In the genomic region with DNA sequence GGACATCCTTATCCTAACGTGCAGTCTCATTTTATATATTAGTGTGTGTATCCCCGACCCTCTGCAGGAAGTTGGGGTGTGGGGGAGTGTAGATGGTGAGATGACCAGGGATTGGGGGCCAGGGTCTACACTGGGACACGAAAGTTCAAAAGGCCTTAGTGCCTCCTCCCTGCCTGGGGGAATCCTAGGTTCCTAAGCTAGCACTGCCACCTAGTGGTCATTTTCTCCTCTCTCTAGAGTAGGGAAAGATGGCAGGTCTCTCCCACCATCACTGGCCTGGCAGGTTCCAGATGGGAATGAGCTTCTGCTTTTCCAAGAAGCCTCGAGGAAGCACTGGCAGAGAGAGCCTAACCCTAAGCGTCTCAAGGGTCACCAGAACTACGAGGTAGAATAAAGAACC, we compare ENCODE assay signal across 9 mouse cellular contexts. TPM values are rescaled to one million over a fixed set of nuclear protein-coding genes. Genes with fewer than 3 reads are reported as not detected.
DNase-seq lines count a peak whose midpoint lies in the region; ATAC-seq lines count a peak whose summit lies in the region.
"Had no signal": no experiment of that assay in that cellular context is flagged by ENCODE, and none has a peak within 500 bp of the region (broad histone marks: within the 10 kb centered on the region; RNA-seq: fewer than 3 reads in every experiment).

No protein-coding gene starts in this region.

- H3K4me2 ChIP-seq in forebrain, embryonic 13.5 days: 0 out of 2 replicates have a peak overlapping the region, but pooled peaks have one; percentile 18
- no peak overlapping the region for H3K4me2 ChIP-seq in hindbrain, embryonic 16.5 days (ENCODE audit: low read length)
- no peak overlapping the region for H3K4me2 ChIP-seq in midbrain, embryonic 11.5 days
- H3K4me2 ChIP-seq in stomach, embryonic 15.5 days: no peak overlapping the region

- peak; percentile 87 for ATAC-seq in forebrain, embryonic 13.5 days
- peak; percentile 77 for ATAC-seq in hindbrain, embryonic 16.5 days
- ATAC-seq in midbrain, embryonic 11.5 days (ENCODE audit: low FRiP score): peak; percentile 82
- ATAC-seq in stomach, embryonic 15.5 days (ENCODE audit: insufficient read depth, low FRiP score, low read depth): peak; percentile 66; the same call in 1 of the 2 replicates

- intact Hi-C loops in left cerebral cortex, postnatal 10 days (cut with DNase I): no loop called here

- no peak overlapping the region for H3K27ac ChIP-seq in forebrain, embryonic 13.5 days
- H3K27ac ChIP-seq in hindbrain, embryonic 16.5 days (ENCODE audit: low read depth, low read length): no peak overlapping the region
- no peak overlapping the region for H3K27ac ChIP-seq in midbrain, embryonic 11.5 days (ENCODE audit: low read depth, low read length)
- no peak overlapping the region for H3K27ac ChIP-seq in stomach, embryonic 15.5 days

- H3K4me1 ChIP-seq in forebrain, embryonic 13.5 days: peaks cover 8% of the 10 kb centered on the region
- no peaks in the 10 kb centered on the region for H3K4me1 ChIP-seq in hindbrain, embryonic 16.5 days (ENCODE audit: control insufficient read depth, insufficient read depth, low read depth, low read length)
- no peaks in the 10 kb centered on the region for H3K4me1 ChIP-seq in midbrain, embryonic 11.5 days (ENCODE audit: control insufficient read depth, insufficient read depth, low read length)
- H3K4me1 ChIP-seq in stomach, embryonic 15.5 days: no peaks in the 10 kb centered on the region

- no peak overlapping the region for H3K4me3 ChIP-seq in forebrain, embryonic 13.5 days
- H3K4me3 ChIP-seq in hindbrain, embryonic 16.5 days (ENCODE audit: low read length): no peak overlapping the region
- no peak overlapping the region for H3K4me3 ChIP-seq in midbrain, embryonic 11.5 days (ENCODE audit: low read depth, low read length)
- no peak overlapping the region for H3K4me3 ChIP-seq in stomach, embryonic 15.5 days (replicated peaks)
- H3K4me3 ChIP-seq: myocyte had no signal

- no peaks in the 10 kb centered on the region for H3K9me3 ChIP-seq in forebrain, embryonic 13.5 days (replicated peaks)
- no peaks in the 10 kb centered on the region for H3K9me3 ChIP-seq in hindbrain, embryonic 16.5 days (ENCODE audit: control insufficient read depth, low read length)
- H3K9me3 ChIP-seq in midbrain, embryonic 11.5 days (ENCODE audit: control insufficient read depth, low read length): no peaks in the 10 kb centered on the region
- no peaks in the 10 kb centered on the region for H3K9me3 ChIP-seq in stomach, embryonic 15.5 days

- H3K27me3 ChIP-seq in forebrain, embryonic 13.5 days: no peaks in the 10 kb centered on the region
- H3K27me3 ChIP-seq in hindbrain, embryonic 16.5 days (replicated peaks; ENCODE audit: control insufficient read depth, insufficient read depth, low read length): no peaks in the 10 kb centered on the region
- H3K27me3 ChIP-seq in midbrain, embryonic 11.5 days (ENCODE audit: control insufficient read depth, insufficient read depth, low read length): no peaks in the 10 kb centered on the region
- H3K27me3 ChIP-seq in stomach, embryonic 15.5 days (replicated peaks): no peaks in the 10 kb centered on the region

- WGBS in forebrain, embryonic 13.5 days: 17% methylated on average over 6 of the region's 6 CpGs
- WGBS in hindbrain, embryonic 16.5 days: 19% methylated on average over 6 of the region's 6 CpGs
- WGBS in midbrain, embryonic 11.5 days: 30% methylated on average over 6 of the region's 6 CpGs
- WGBS in stomach, embryonic 15.5 days: 17% methylated on average over 6 of the region's 6 CpGs

- no peaks in the 10 kb centered on the region for H3K36me3 ChIP-seq in forebrain, embryonic 13.5 days (ENCODE audit: poor library complexity, severe bottlenecking)
- H3K36me3 ChIP-seq in hindbrain, embryonic 16.5 days (ENCODE audit: control insufficient read depth, insufficient read depth, low read length): no peaks in the 10 kb centered on the region
- no peaks in the 10 kb centered on the region for H3K36me3 ChIP-seq in midbrain, embryonic 11.5 days (ENCODE audit: control insufficient read depth, insufficient read depth, low read length)
- H3K36me3 ChIP-seq in stomach, embryonic 15.5 days: no peaks in the 10 kb centered on the region

- no peak overlapping the region for H3K9ac ChIP-seq in forebrain, embryonic 13.5 days
- no peak overlapping the region for H3K9ac ChIP-seq in hindbrain, embryonic 16.5 days (ENCODE audit: low read depth, low read length)
- no peak overlapping the region for H3K9ac ChIP-seq in midbrain, embryonic 11.5 days (ENCODE audit: low read length)
- H3K9ac ChIP-seq in stomach, embryonic 15.5 days: no peak overlapping the region

- DNase-seq in layer of hippocampus, adult 11-12 months (ENCODE audit: low spot score): peak; percentile 75
- DNase-seq in layer of hippocampus, adult 9-10 months (ENCODE audit: low spot score): no peak
- DNase-seq in c-Kit-positive CD71-negative TER-119-negative erythroid progenitor cells, embryonic 14.5 days (ENCODE audit: low read depth): peak; percentile 29
- peak; percentile 21 to 56 for DNase-seq in left cerebral cortex, postnatal 10 days (ENCODE audit: extremely low spot score in 1 of 2, low spot score in 2 of 2)
- peak; percentile 96 for DNase-seq in midbrain, embryonic 11.5 days (ENCODE audit: low spot score, missing footprints)

RNA-seq across cellular contexts. Expression of gene Hmgxb4, which starts 57.8 kb away (rescaled TPM):
- 51.1 and 51.2 TPM in 2 replicates for polyA plus RNA-seq in forebrain, embryonic 13.5 days (2015; fragmentation: Nextera tagmentation; extraction: Ambion mirVana)
- 33.9 and 34.2 TPM in 2 replicates for polyA plus RNA-seq in hindbrain, embryonic 16.5 days (2015; fragmentation: Nextera tagmentation; extraction: Ambion mirVana)
- total RNA-seq in left cerebral cortex, postnatal 10 days (2021): 10 to 100 TPM; 27.5 to 28.1 TPM
- polyA plus RNA-seq in midbrain, embryonic 11.5 days (2014; fragmentation: Nextera tagmentation; extraction: Ambion mirVana): 45.3 and 52.6 TPM in 2 replicates
- polyA plus RNA-seq in stomach, embryonic 15.5 days (2015; fragmentation: Nextera tagmentation; extraction: Ambion mirVana): 26.0 and 29.2 TPM in 2 replicates
